Mouse (Mus musculus): ENCODE data around the gene Vwa8.

DNA sequence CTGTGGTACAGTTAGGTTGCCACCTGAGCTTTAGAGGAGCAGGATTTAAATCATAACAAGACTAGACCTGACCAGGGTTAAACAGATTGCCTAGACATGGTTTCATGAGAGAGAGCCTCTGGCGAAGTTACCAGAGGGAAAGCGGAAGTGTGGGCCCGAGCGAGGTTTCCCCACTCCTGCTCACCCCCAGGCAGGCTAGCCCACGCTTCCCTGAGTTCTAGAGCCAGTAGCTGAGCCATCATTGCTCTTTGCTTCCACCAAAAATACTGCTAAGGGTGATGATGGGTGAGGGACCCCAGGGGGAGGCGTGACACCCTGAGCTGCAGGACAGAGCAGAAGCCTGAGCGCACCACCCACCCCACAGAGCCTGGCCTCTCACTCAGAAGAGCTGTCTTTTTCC is 269.6 kb downstream of the Vwa8 start:
- TF ChIP-seq CTCF (IDR thresholded peaks at IDR 0.05; ENCODE audit: low read depth, low read length) (no peak), GATA1 (IDR thresholded peaks at IDR 0.05; ENCODE audit: borderline replicate concordance, low read length) (no peak), TAL1 (conservative IDR thresholded peaks at IDR 0.05; ENCODE audit: low read depth, low read length) (no peak), POLR2AphosphoS5 (IDR thresholded peaks at IDR 0.05; ENCODE audit: insufficient replicate concordance, low read depth, low read length) (no peak), GATA2 (IDR thresholded peaks at IDR 0.05; ENCODE audit: borderline replicate concordance, low read depth, low read length) (no peak)
